Mouse (Mus musculus) midbrain, embryonic 10.5 days (tissue): ENCODE measurements at regions not wholly inside any gene's neighbourhood (a gene's known extent, or its start where the extent isn't known, plus 50 kb on each side); places are given as distances from the start of the nearest gene placed in this dataset.

Experiments
- DNase-seq: peaks from one replicate; pipeline ENCODE4 v3.0.0-alpha.2; 2017; ENCODE audit warnings: low spot score
- H3K27ac ChIP-seq: fragments of 300-500 bp; sonication (generic); replicated peaks from 2 replicates; pipeline ENCODE4 v1.5.1; 2016; ENCODE audit warnings: mild to moderate bottlenecking
- H3K27me3 ChIP-seq: fragments of 300-500 bp; sonication (generic); 2 replicates; pipeline ENCODE4 v1.6.1; 2016; ENCODE audit warnings: low read depth, mild to moderate bottlenecking; ENCODE audit not compliant: poor library complexity, severe bottlenecking
- H3K36me3 ChIP-seq: fragments of 300-500 bp; sonication (generic); 2 replicates; pipeline ENCODE4 v1.6.1; 2016; ENCODE audit warnings: mild to moderate bottlenecking, moderate library complexity
- H3K4me1 ChIP-seq: fragments of 300-500 bp; sonication (generic); 2 replicates; pipeline ENCODE4 v1.6.1; 2016
- H3K4me3 ChIP-seq: fragments of 300-500 bp; sonication (generic); 2 replicates; pipeline ENCODE4 v1.5.1; 2016; ENCODE audit warnings: mild to moderate bottlenecking, moderate library complexity
- H3K9me3 ChIP-seq: fragments of 300-500 bp; sonication (generic); replicated peaks from 2 replicates; pipeline ENCODE4 v1.6.1; 2016; ENCODE audit warnings: mild to moderate bottlenecking
- WGBS: fragments of 180-500 bp; shearing (Covaris S2); methylation state at CpG from one replicate; pipeline ENCODE4 v1.1.7; 2016; 5-methylcytosine and 5-hydroxymethylcytosine counted together

GRCm38 (mm10) chr15:69346065-69346464, 2845.4 kb upstream of the Lrrc6 start:
- no peak overlapping the region for H3K27ac ChIP-seq
- no peak for DNase-seq
- no peaks in the 10 kb centered on the region for H3K9me3 ChIP-seq
- no peaks in the 10 kb centered on the region for H3K36me3 ChIP-seq
- no peak overlapping the region for H3K4me3 ChIP-seq
- H3K27me3 ChIP-seq, result no peaks in the 10 kb centered on the region
- H3K4me1 ChIP-seq, result peaks cover 3% of the 10 kb centered on the region; the same call in 1 of the 2 replicates
- WGBS, result 91% methylated on average over 1 of the region's 1 CpGs

GRCm38 (mm10) chr15:69342759-69343158, 2842.0 kb upstream of the Lrrc6 start:
- Histone ChIP-seq H3K4me3 (no peak overlapping the region), H3K36me3 (no peaks in the 10 kb centered on the region), H3K9me3 (no peaks in the 10 kb centered on the region), H3K4me1 (peaks cover 3% of the 10 kb centered on the region; the same call in 1 of the 2 replicates), H3K27ac (no peak overlapping the region), H3K27me3 (no peaks in the 10 kb centered on the region)
- no peak for DNase-seq
- 67% methylated on average over 2 of the region's 2 CpGs for WGBS

- no peak for DNase-seq
- WGBS, result 85% methylated on average over 2 of the region's 2 CpGs
- Histone ChIP-seq H3K9me3 (no peaks in the 10 kb centered on the region), H3K36me3 (no peaks in the 10 kb centered on the region), H3K4me1 (no peaks in the 10 kb centered on the region), H3K4me3 (no peak overlapping the region), H3K27me3 (no peaks in the 10 kb centered on the region), H3K27ac (no peak overlapping the region)
These were observed 2835.8 kb upstream of the Lrrc6 start for GRCm38 (mm10) chr15:69336491-69336890.

- H3K36me3 ChIP-seq, result no peaks in the 10 kb centered on the region
- no peak for DNase-seq
- no peaks in the 10 kb centered on the region for H3K27me3 ChIP-seq
- H3K9me3 ChIP-seq, result no peaks in the 10 kb centered on the region
- H3K27ac ChIP-seq, result no peak overlapping the region
- H3K4me3 ChIP-seq, result no peak overlapping the region
- H3K4me1 ChIP-seq, result no peaks in the 10 kb centered on the region
These were observed 2825.8 kb upstream of the Lrrc6 start for GRCm38 (mm10) chr15:69326537-69326936.

GRCm38 (mm10) chr15:69303100-69303499, 2802.4 kb upstream of the Lrrc6 start:
- Histone ChIP-seq H3K27ac (no peak overlapping the region), H3K4me1 (no peaks in the 10 kb centered on the region), H3K36me3 (no peaks in the 10 kb centered on the region), H3K27me3 (no peaks in the 10 kb centered on the region), H3K9me3 (no peaks in the 10 kb centered on the region), H3K4me3 (no peak overlapping the region)
- no peak for DNase-seq
- WGBS, result 83% methylated on average over 5 of the region's 5 CpGs

- H3K4me1 ChIP-seq, result no peaks in the 10 kb centered on the region
- H3K9me3 ChIP-seq, result no peaks in the 10 kb centered on the region
- H3K36me3 ChIP-seq, result no peaks in the 10 kb centered on the region
- no peak overlapping the region for H3K4me3 ChIP-seq
- WGBS, result 86% methylated on average over 1 of the region's 1 CpGs
- no peaks in the 10 kb centered on the region for H3K27me3 ChIP-seq
- DNase-seq, result no peak
- no peak overlapping the region for H3K27ac ChIP-seq
These were observed 2790.6 kb upstream of the Lrrc6 start for GRCm38 (mm10) chr15:69291273-69291672.

- Histone ChIP-seq H3K9me3 (no peaks in the 10 kb centered on the region), H3K36me3 (no peaks in the 10 kb centered on the region)
- no peak for DNase-seq
These were observed 2775.0 kb upstream of the Lrrc6 start for GRCm38 (mm10) chr15:69275546-69276255.

GRCm38 (mm10) chr15:69274225-69274766, 2773.6 kb upstream of the Lrrc6 start:
- Histone ChIP-seq H3K36me3 (no peaks in the 10 kb centered on the region), H3K4me3 (no peak overlapping the region), H3K27me3 (no peaks in the 10 kb centered on the region), H3K9me3 (no peaks in the 10 kb centered on the region), H3K27ac (no peak overlapping the region), H3K4me1 (peaks cover 9% of the 10 kb centered on the region)
- WGBS, result 80% methylated on average over 8 of the region's 8 CpGs
- DNase-seq, result no peak

More at GRCm38 (mm10) chr15:69275546-69276255, 2775.0 kb upstream of the Lrrc6 start:
- no peak overlapping the region for H3K4me3 ChIP-seq
- H3K27me3 ChIP-seq, result no peaks in the 10 kb centered on the region
- H3K27ac ChIP-seq, result no peak overlapping the region
- peaks cover 9% of the 10 kb centered on the region for H3K4me1 ChIP-seq

- no peaks in the 10 kb centered on the region for H3K36me3 ChIP-seq
- no peak overlapping the region for H3K4me3 ChIP-seq
- DNase-seq, result no peak
- no peaks in the 10 kb centered on the region for H3K27me3 ChIP-seq
- no peak overlapping the region for H3K27ac ChIP-seq
- 91% methylated on average over 1 of the region's 1 CpGs for WGBS
- no peaks in the 10 kb centered on the region for H3K9me3 ChIP-seq
- peaks cover 9% of the 10 kb centered on the region for H3K4me1 ChIP-seq
These were observed 2772.8 kb upstream of the Lrrc6 start for GRCm38 (mm10) chr15:69273518-69273917.

- H3K27me3 ChIP-seq, result no peaks in the 10 kb centered on the region
- WGBS, result 94% methylated on average over 1 of the region's 1 CpGs
- no peak for DNase-seq
These were observed 2761.2 kb upstream of the Lrrc6 start for GRCm38 (mm10) chr15:69261940-69262339.

GRCm38 (mm10) chr15:69257161-69257778, 2756.6 kb upstream of the Lrrc6 start:
- Histone ChIP-seq H3K9me3 (no peaks in the 10 kb centered on the region), H3K4me1 (peaks cover 8% of the 10 kb centered on the region; the same call in 1 of the 2 replicates), H3K27ac (no peak overlapping the region), H3K4me3 (no peak overlapping the region), H3K27me3 (no peaks in the 10 kb centered on the region), H3K36me3 (no peaks in the 10 kb centered on the region)
- WGBS, result 83% methylated on average over 3 of the region's 3 CpGs
- no peak for DNase-seq

More at GRCm38 (mm10) chr15:69261940-69262339, 2761.2 kb upstream of the Lrrc6 start:
- H3K9me3 ChIP-seq, result no peaks in the 10 kb centered on the region
- no peaks in the 10 kb centered on the region for H3K36me3 ChIP-seq
- H3K4me3 ChIP-seq, result no peak overlapping the region
- H3K27ac ChIP-seq, result no peak overlapping the region
- H3K4me1 ChIP-seq, result peaks cover 8% of the 10 kb centered on the region; the same call in 1 of the 2 replicates

GRCm38 (mm10) chr15:69253698-69254097, 2753.0 kb upstream of the Lrrc6 start:
- Histone ChIP-seq H3K36me3 (no peaks in the 10 kb centered on the region), H3K4me3 (no peak overlapping the region), H3K27me3 (no peaks in the 10 kb centered on the region), H3K9me3 (no peaks in the 10 kb centered on the region), H3K4me1 (peaks cover 8% of the 10 kb centered on the region; the same call in 1 of the 2 replicates), H3K27ac (no peak overlapping the region)
- 93% methylated on average over 2 of the region's 2 CpGs for WGBS
- DNase-seq, result no peak

GRCm38 (mm10) chr15:69252095-69252494, 2751.4 kb upstream of the Lrrc6 start:
- 92% methylated on average over 3 of the region's 3 CpGs for WGBS
- Histone ChIP-seq H3K27ac (no peak overlapping the region), H3K36me3 (no peaks in the 10 kb centered on the region), H3K4me1 (peaks cover 2% of the 10 kb centered on the region; the same call in 1 of the 2 replicates), H3K27me3 (no peaks in the 10 kb centered on the region), H3K4me3 (no peak overlapping the region), H3K9me3 (no peaks in the 10 kb centered on the region)
- no peak for DNase-seq
